Mouse (Mus musculus): ENCODE data around the gene Stk32b.

Stk32b gene

DNA sequence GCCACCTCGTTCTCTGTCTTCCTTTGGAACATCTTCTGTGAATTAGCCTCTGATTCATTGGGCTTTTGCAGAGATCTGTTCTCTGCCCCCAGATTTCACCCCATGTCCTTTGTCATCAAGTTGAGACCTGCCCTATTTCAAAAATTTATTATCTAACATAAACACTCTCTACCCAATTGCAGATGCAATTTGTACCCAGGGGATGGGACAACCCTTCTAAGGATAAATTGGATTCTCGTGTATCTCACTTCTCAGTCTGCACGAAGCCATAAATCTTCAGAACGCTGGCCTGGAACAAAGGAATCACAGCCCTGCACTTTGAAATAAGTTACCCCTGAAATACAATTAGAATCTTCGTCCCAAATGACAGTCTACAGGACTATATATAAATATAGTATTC lies 191.6 kb downstream of the Stk32b start:
- intact Hi-C loops (cut with DNase I), result no loop called here

DNA sequence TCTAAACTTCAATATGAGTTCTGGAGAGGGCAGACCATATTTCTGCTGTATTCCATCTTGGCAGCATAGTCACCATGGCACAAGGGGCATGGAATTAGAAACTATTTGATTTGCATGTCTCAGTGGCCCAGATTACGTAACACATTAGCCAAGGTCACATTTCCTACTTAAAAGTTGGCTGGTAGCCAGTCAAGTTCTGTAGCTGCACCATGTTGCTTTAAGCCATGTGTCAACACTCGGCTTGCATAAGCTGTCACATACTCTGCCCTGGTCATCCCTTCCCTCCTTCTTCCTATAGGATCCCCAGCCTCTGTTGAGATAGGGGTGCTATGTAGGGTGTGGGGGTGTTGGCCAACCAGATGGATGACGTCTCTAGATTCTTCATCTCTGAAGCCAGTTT lies 196.5 kb downstream of the Stk32b start:
- intact Hi-C loops (cut with DNase I), result no loop called here

DNA sequence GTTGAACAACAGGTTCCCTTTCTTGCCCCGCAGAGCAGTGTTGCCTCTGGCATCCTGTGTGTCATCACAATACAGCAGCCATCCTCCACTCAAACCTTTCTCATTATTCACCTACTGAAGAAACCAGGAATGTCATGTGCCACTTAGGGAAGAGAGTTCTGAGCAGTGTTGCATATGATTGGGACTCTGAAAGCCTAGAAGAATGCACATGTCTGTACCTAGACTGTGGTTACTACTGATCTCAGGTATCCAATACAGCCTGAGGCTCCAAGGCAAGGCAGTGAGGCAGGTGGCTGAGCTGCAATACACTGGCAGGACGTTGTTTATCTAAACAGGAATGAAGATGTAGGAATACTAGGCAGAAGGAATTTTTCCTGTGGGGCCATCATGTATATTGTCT lies 204.5 kb downstream of the Stk32b start:
- intact Hi-C loops (cut with DNase I), result no loop called here

- intact Hi-C loops (cut with DNase I), result no loop called here
These were observed 210.0 kb downstream of the Stk32b start for GRCm38 (mm10) chr5:37506880-37507519.

- intact Hi-C loops (cut with DNase I), result no loop called here
These were observed 221.9 kb downstream of the Stk32b start for GRCm38 (mm10) chr5:37494984-37495476.

DNA sequence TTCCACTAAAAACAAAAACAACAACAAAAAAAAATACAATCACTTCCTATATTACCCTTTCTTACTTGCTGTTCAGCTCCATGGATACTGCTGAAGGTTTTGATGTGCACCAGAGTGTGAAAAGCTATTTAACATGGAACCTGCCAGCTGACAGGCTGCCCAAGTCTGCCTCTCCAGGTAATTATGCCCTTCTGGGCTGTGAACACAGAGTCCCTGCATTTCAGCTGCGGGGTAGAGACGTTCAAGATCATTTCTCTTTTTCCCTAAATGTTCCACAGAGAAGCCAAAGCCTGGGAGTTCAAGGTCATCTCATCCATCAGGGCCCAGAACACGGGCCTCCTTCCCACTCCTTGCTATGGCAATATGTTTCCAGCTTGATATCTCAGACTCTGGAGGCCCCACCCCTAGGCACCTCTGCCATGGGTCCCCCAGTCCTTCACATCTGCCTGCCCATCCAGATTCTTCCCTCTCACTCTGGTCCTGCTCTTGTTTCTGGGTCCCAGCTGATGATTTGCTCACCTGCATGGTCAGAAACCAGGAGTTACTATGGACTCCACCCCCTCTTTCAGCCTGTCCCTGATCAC lies 244.9 kb downstream of the Stk32b start:
- intact Hi-C loops (cut with DNase I), result no loop called here

- intact Hi-C loops (cut with DNase I), result no loop called here
These were observed 245.4 kb downstream of the Stk32b start for GRCm38 (mm10) chr5:37471584-37471983.

- intact Hi-C loops (cut with DNase I), result no loop called here
These were observed 247.9 kb downstream of the Stk32b start for GRCm38 (mm10) chr5:37469031-37469430.

- intact Hi-C loops (cut with DNase I), result no loop called here
These were observed 249.3 kb downstream of the Stk32b start for GRCm38 (mm10) chr5:37467646-37468045.

GRCm38 (mm10) chr5:37465461-37465860 lies 251.5 kb downstream of the Stk32b start:
- intact Hi-C loops (cut with DNase I), result no loop called here

DNA sequence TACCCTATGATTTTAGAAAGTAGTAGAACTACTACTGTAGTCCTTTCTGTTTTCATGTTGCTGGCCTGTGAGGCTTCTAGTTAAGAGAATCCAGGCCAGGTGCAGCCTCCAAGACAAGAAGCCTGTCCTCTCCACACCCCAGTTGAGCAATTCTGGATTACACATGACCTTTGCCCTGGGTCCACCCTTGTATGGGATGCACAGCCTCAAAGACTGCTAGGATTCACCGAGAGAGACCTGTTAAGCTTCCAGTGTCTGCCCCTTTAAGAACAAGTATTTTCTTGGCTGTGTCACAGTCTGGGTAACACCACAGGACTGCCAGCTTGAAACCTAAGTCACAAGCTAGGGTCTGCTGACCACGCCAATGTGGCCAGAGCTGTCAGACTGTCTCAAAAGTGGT lies 258.7 kb downstream of the Stk32b start:
- intact Hi-C loops (cut with DNase I), result no loop called here

DNA sequence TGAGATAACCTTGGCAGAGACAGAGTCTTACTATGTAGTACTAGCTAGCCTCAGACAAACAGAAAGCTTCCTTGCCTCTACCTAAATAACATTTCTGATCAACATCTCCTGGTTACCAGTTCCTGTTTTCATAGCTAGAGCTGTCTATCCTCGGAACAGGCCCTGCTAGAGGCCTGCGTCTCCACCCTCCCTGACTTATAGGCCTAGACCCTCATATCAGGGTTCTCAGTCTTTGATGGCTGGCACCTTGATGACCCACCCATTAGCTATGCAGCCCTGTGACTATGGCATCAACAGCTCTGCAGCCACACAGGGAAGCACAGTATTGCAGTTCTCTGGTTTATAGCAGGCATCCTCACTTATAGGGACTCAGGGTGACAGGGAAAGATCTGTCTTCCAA lies 259.1 kb downstream of the Stk32b start:
- intact Hi-C loops (cut with DNase I), result no loop called here

GRCm38 (mm10) chr5:37457191-37457590 lies 259.8 kb downstream of the Stk32b start:
- intact Hi-C loops (cut with DNase I), result no loop called here

DNA sequence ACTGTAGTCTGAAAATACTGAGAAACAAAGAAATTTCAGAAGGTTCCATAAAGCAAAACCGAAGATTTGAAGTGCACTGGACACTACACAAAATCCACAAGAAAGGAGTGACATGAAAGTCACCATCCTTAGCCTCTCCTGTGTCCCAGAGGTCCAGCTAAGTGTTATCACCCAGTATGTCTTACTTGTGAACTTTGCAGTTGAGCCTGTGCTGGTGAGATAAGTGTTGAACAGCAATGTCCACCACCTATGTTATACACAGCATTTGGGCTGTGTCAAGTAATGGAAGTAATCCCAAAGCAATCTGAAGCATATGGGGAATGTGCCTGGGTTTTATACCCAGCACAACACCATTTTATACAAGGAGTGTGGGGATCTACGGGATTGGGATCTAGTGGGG lies 260.4 kb downstream of the Stk32b start:
- intact Hi-C loops (cut with DNase I), result no loop called here

DNA sequence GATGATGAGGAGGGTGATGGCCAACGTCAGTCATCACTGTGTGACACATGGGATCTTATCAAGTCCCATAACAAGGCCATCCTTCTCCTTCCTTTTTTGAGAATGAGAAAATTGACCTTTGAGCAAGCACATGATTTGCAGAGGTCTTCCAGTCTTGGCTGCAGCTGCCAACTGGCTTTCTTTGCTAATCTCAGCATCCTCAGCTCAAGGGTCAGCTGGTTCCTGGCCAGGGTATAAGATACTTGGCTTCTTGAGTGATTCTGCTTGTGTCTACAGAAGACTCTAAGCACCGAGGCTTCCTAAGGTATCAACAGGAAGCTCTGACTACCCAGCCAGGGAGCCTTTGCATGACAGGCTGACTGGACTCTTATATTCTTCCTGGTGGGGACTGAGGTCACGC lies 269.4 kb downstream of the Stk32b start:
- intact Hi-C loops (cut with DNase I), result no loop called here

- intact Hi-C loops (cut with DNase I), result no loop called here
These were observed 274.2 kb downstream of the Stk32b start for GRCm38 (mm10) chr5:37442767-37443166.

- intact Hi-C loops (cut with DNase I), result no loop called here
These were observed 281.6 kb downstream of the Stk32b start for GRCm38 (mm10) chr5:37435417-37435816.

DNA sequence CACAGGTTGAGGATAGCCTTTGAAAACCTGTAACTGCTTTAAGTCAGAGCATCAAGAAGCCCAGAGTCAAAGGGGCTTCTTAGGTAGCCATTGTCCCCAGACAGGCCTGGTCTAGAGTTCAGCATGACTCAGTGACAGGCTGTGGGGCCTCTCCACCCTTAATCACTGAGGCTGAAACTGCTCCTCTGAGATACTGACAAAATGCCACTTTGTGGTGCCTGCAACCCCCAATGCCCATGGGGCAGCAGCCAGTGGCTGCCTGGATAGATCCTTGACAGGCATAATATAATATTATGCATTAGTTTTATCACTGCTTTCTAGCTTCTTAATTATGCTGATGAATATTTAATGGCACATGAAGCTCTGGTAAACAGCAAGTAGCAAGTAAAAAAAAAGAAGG lies 289.8 kb downstream of the Stk32b start:
- intact Hi-C loops (cut with DNase I), result no loop called here

- intact Hi-C loops (cut with DNase I), result no loop called here
These were observed 297.9 kb downstream of the Stk32b start for GRCm38 (mm10) chr5:37419028-37419427.

Data from adrenal gland (tissue).